Mouse (Mus musculus): ENCODE results near the gene Acod1.

The Acod1 gene

DNA sequence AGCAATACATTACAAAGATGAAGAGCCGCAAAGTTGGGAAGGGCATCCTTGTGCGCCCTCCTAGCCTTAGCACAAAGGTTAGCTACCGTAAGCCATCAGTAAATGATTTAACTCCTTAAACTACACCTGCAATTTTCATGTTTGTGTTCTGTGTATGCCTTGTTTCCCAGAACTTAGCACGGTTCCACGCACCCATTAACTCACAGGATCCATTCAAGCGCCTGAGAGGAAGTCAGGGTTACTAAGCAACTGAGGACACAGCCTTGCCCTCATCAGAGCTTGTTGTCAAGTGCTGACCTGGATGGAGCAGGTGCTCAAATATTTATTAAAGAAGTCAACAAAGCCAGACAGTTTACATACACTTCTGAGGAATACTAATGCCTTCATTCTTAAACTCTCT lies 55.5 kb downstream of the Acod1 start:
- no peak for DNase-seq (ENCODE audit: low spot score in 2 of 2)

DNA sequence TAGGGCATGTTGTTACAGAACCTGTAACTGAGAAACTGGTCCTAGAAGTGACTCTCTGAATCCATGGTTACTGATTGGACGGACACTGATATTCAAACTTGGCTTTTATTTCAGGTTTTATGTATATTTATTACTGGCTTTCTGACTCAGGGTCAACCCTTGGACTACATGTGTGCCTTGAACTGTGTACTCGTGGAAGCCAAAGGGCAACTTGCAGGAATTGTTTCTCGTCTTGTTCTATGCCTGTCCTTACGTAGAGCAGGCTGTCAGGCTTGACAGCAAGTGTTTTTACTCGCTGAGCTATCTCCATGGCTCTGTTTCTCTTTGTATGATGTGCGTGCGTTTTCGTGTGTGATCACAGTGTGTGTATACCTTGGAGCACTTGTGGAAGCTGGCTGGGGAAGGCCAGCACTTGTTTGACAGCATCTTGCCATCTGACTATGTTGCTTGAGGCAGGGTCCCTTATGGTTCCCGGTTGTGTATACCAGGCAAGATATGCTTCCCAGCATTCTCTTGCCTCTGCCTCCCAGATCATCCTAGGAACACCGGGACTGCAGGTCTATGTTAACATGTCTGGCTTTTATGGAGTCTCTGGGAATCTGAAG lies 56.1 kb downstream of the Acod1 start:
- DNase-seq (ENCODE audit: low spot score in 2 of 2): no peak

Measured in cerebellum, postnatal 4 days (tissue).